Mouse (Mus musculus) stomach, postnatal 0 days (tissue): ENCODE measurements around the gene Hrk. TPM values are rescaled to one million over a fixed set of nuclear protein-coding genes. Genes with fewer than 3 reads are reported as not detected.
A peak's percentile ranks its signal among the peaks of the same experiment; 100 is the strongest.

ENCODE experiments used
- ATAC-seq: fragments of 200-750 bp; cut with Nextera tagmentation; 2 replicates; pipeline ENCODE4 v1.8.0; 2017; ENCODE audit not compliant: low FRiP score, low TSS enrichment
- DNase-seq: peaks from one replicate; pipeline ENCODE4 v3.0.0-alpha.2; 2016; ENCODE audit warnings: low spot score
- H3K27ac ChIP-seq: fragments of 300-500 bp; sonication (generic); replicated peaks from 2 replicates; pipeline ENCODE4 v1.5.1; 2014; ENCODE audit warnings: mild to moderate bottlenecking, control low read depth
- H3K27me3 ChIP-seq: fragments of 300-500 bp; sonication (generic); 2 replicates; pipeline ENCODE4 v1.6.1; 2014; ENCODE audit warnings: low read length; ENCODE audit not compliant: control insufficient read depth, insufficient read depth
- H3K36me3 ChIP-seq: fragments of 300-500 bp; sonication (generic); 2 replicates; pipeline ENCODE4 v1.6.1; 2014; ENCODE audit warnings: low read length, mixed read lengths; ENCODE audit not compliant: control insufficient read depth, insufficient read depth
- H3K4me1 ChIP-seq: fragments of 300-500 bp; sonication (generic); replicated peaks from 2 replicates; pipeline ENCODE4 v1.6.1; 2014; ENCODE audit warnings: antibody characterized with exemption; ENCODE audit not compliant: control insufficient read depth, insufficient read depth
- H3K4me2 ChIP-seq: fragments of 300-500 bp; sonication (generic); replicated peaks from 2 replicates; pipeline ENCODE4 v1.6.1; 2014; ENCODE audit warnings: low read depth, mild to moderate bottlenecking, control low read depth, moderate library complexity
- H3K4me3 ChIP-seq: fragments of 300-500 bp; sonication (generic); 2 replicates; pipeline ENCODE4 v1.5.1; 2014; ENCODE audit warnings: low read depth, low read length, control low read depth
- H3K9ac ChIP-seq: fragments of 300-500 bp; sonication (generic); 2 replicates; pipeline ENCODE4 v1.6.1; 2014; ENCODE audit warnings: mild to moderate bottlenecking, low read length, control low read depth, mixed read lengths
- H3K9me3 ChIP-seq: fragments of 300-500 bp; sonication (generic); 2 replicates; pipeline ENCODE4 v1.6.1; 2016; ENCODE audit warnings: low read length; ENCODE audit not compliant: control insufficient read depth
- CTCF ChIP-seq: IDR thresholded peaks from 2 replicates; pipeline ENCODE4 v1.5.1; 2016; ENCODE audit warnings: antibody characterized with exemption, low read depth, mild to moderate bottlenecking, moderate library complexity
- EP300 ChIP-seq: optimal IDR thresholded peaks from 2 replicates; pipeline ENCODE3; 2016; ENCODE audit warnings: antibody characterized with exemption
- WGBS: fragments of 180-500 bp; shearing (Covaris S2); extraction: QIAGEN DNeasy Blood & Tissue Kit; methylation state at CpG from one replicate; pipeline ENCODE4 v1.1.7; 2014; 5-methylcytosine and 5-hydroxymethylcytosine counted together
- polyA plus RNA-seq: library from polyadenylated mRNA; unstranded; fragments of >200 nt; fragmentation: Nextera tagmentation; extraction: Ambion mirVana; gene quantifications from 2 replicates; pipeline ENCODE4 v1.2.1, GENCODE M21; 2015

Gene Hrk
- polyA plus RNA-seq, 1 experiment from 2014 or later: 0.18 TPM

DNA sequence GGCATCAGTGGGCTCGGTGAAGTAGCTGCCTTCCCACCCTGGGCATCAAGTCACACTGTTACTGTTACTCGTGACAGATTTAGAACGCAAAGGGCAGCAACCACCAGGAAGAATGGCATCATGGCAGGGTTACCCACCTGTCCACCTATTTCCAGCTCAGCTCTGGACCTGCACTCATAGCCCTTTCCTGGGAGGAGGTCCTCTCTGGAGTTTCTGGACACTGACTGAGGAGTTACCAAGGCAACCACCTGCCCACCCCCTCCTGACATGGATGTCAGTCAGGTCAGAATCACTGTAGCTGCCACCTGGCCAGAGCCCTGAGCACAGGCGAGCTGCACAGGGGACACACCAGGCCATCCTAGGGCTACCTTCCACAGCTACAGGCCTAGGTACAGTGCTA, 37.8 kb upstream of the Hrk start:
- ATAC-seq: no peak
- TF ChIP-seq EP300 (no peak), CTCF (no peak)
- H3K4me2 ChIP-seq: no peak overlapping the region
- no peaks in the 10 kb centered on the region for H3K9me3 ChIP-seq
- DNase-seq: no peak
- H3K36me3 ChIP-seq: peaks cover 10% of the 10 kb centered on the region
- no peaks in the 10 kb centered on the region for H3K27me3 ChIP-seq
- H3K4me3 ChIP-seq: no peak overlapping the region
- H3K9ac ChIP-seq: no peak overlapping the region
- no peaks in the 10 kb centered on the region for H3K4me1 ChIP-seq
- 84% methylated on average over 4 of the region's 4 CpGs for WGBS
- H3K27ac ChIP-seq: no peak overlapping the region

DNA sequence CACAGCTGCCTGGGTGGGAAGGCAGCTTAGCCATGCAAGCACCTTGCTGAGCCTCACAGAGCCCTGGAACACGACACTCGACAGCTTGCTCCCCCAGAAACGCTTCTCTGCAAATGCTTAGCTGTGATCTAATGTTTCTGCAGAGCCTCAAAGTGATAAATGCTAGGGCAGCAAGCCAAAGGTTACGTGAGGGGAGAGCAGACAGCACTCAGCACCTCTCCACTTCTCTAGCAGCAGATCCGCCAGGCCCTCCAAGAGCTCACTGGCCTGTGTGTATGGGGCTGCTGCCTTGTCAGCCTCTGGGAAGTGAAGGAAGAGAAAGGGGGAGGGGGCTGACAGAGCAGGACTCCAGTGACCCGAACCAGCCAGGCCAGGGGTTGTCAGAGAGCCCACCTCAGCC, 36.2 kb upstream of the Hrk start:
- H3K4me3 ChIP-seq: no peak overlapping the region
- H3K4me1 ChIP-seq: no peaks in the 10 kb centered on the region
- DNase-seq (no peak), ATAC-seq (0 out of 2 replicates have a peak, but pooled peaks have one; percentile 15)
- H3K4me2 ChIP-seq: no peak overlapping the region
- WGBS: 60% methylated on average over 6 of the region's 6 CpGs
- no peak overlapping the region for H3K9ac ChIP-seq
- TF ChIP-seq CTCF (no peak), EP300 (no peak)
- H3K27me3 ChIP-seq: no peaks in the 10 kb centered on the region
- no peaks in the 10 kb centered on the region for H3K9me3 ChIP-seq
- peaks cover 10% of the 10 kb centered on the region for H3K36me3 ChIP-seq
- H3K27ac ChIP-seq: no peak overlapping the region

DNA sequence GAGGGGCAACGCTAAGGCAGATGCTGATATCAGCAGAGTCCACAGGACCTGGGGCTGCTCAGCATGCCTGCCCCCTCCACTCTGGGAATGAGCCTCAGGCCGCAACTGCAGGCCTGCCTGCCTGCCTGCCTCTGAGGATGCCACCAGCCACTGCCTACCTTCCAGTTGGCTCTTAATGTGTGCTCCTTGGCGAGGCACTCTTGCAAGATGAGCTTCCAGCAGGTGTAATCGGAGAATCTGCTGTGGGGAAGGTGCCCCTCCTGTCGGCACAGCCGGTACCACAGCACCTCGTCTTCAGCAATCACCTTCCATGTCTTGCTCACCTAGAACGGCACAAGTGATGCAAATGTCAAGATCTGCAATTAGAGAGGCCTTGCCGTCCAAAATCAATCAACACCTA, 35.8 kb upstream of the Hrk start:
- Histone ChIP-seq H3K4me1 (no peaks in the 10 kb centered on the region), H3K4me3 (no peak overlapping the region), H3K4me2 (no peak overlapping the region), H3K27me3 (no peaks in the 10 kb centered on the region), H3K27ac (no peak overlapping the region), H3K9me3 (no peaks in the 10 kb centered on the region), H3K9ac (no peak overlapping the region), H3K36me3 (peaks cover 9% of the 10 kb centered on the region)
- DNase-seq (no peak), ATAC-seq (no peak)
- TF ChIP-seq CTCF (no peak), EP300 (no peak)
- 78% methylated on average over 9 of the region's 9 CpGs for WGBS

DNA sequence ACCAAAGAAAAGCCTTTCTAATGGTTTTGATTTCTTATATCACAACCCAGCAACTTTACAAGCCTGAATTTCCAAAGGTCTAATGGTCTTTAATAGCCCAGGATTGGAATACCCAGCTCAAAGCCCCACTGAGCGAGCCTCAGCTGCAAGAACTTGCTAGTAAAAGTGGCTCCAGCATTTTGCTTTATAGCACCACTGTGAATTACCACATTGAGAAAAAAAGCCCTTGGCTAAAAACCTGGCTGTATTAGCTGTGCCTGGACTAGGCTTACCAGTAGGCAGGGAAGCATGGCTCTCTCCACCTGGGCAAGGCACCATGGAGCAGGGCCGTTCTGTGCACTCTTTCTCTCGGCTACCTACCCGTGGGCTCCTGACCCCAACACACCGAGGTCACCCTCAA, 28.1 kb upstream of the Hrk start:
- Histone ChIP-seq H3K9ac (no peak overlapping the region), H3K27ac (no peak overlapping the region), H3K9me3 (no peaks in the 10 kb centered on the region), H3K4me1 (no peaks in the 10 kb centered on the region), H3K36me3 (0 out of 2 replicates have a peak, but pooled peaks cover 2% of the 10 kb centered on the region), H3K27me3 (no peaks in the 10 kb centered on the region), H3K4me2 (no peak overlapping the region), H3K4me3 (no peak overlapping the region)
- no peak for DNase-seq
- WGBS: 73% methylated on average over 5 of the region's 5 CpGs
- TF ChIP-seq EP300 (no peak), CTCF (no peak)
- no peak for ATAC-seq

DNA sequence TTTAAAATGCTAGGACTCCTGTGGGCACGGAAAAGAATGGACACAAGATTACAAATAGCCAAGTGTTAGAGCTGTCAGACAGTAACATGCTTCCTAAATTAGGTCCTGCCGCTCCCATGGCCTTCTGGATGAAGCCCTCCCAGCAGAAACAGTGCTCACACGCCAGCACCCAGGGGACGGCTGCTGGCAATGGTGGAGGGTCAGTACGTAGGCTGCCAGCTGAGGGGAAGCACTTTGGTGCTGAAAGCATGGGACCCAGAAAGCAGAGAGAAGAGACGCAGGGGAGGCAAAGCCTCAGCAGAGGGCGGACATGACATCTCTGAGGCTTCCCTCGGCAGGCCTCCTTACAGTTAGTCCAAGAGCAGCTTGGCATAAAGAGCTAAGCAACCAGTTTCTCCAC, 24.8 kb upstream of the Hrk start:
- DNase-seq (no peak), ATAC-seq (no peak)
- Histone ChIP-seq H3K4me1 (no peaks in the 10 kb centered on the region; the same call in 1 of the 2 replicates), H3K36me3 (peaks cover 13% of the 10 kb centered on the region), H3K27me3 (no peaks in the 10 kb centered on the region), H3K4me2 (no peak overlapping the region), H3K9ac (no peak overlapping the region), H3K27ac (no peak overlapping the region), H3K4me3 (no peak overlapping the region), H3K9me3 (no peaks in the 10 kb centered on the region)
- no peak for TF ChIP-seq EP300
- no peak for TF ChIP-seq CTCF
- WGBS: 91% methylated on average over 8 of the region's 8 CpGs

DNA sequence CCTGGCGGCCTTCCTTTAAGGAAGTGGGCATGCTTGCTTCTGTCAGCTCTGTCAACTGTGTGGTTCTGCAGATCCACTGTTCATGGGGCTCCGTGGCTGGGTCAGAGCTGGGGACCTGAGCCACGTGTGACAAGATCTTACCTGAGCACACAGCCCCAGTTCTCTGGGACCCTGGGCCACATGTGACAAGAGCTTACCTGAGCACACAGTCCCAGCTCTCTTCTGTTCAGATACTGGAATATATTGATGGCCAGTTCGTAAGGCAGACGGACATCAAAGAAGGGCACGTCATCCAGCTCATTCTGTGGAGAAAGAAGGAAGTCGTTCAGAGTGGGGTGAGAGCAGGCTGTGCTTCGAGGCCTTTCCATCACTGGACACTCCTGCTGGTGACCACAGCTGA, 22.0 kb upstream of the Hrk start:
- H3K9ac ChIP-seq: no peak overlapping the region
- H3K27me3 ChIP-seq: no peaks in the 10 kb centered on the region
- WGBS: 93% methylated on average over 8 of the region's 8 CpGs
- H3K4me3 ChIP-seq: no peak overlapping the region
- H3K36me3 ChIP-seq: peaks cover 11% of the 10 kb centered on the region
- TF ChIP-seq CTCF (no peak), EP300 (no peak)
- ATAC-seq (no peak), DNase-seq (no peak)
- no peaks in the 10 kb centered on the region for H3K9me3 ChIP-seq
- no peak overlapping the region for H3K27ac ChIP-seq
- no peaks in the 10 kb centered on the region; the same call in 1 of the 2 replicates for H3K4me1 ChIP-seq
- no peak overlapping the region for H3K4me2 ChIP-seq
